Mouse (Mus musculus) E14TG2a.4 (cell line): Measurements from ENCODE around the gene Cdr2.

Experiments used
- CTCF ChIP-seq: conservative IDR thresholded peaks from 2 replicates; pipeline ENCODE4 v1.5.1; 2014; ENCODE audit warnings: low read length
- NANOG ChIP-seq: IDR thresholded peaks from 2 replicates; pipeline ENCODE4 v1.6.1; 2014; ENCODE audit warnings: borderline replicate concordance, low read length, mixed read lengths

GRCm38 (mm10) chr7:120961893-120962292 lies 20.2 kb downstream of the Cdr2 start:
- no peak for TF ChIP-seq CTCF
- TF ChIP-seq NANOG, result no peak
